Mouse (Mus musculus): Measurements from ENCODE around the gene 4930503B20Rik.

DNA sequence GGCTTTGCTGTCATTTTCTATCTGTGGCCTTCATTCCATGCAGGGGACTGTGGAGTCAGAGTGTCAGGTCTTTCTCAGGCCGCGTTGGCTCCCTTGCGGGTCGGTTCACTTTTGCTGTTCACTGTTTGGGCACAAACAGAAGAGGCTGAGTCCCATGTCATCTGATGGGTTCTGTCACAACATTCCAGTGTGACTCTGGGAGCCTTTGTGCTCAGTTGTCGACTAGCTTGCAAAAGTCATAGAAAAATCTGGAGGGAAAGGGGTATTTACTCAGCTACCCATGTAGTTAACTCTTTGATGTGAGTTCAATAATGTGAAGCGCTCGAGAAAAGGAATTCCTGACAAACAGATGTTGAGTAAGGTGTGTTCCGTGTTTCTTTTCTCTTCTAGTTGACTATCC is 54.7 kb downstream of the 4930503B20Rik start:
- TF ChIP-seq GATA1 (IDR thresholded peaks at IDR 0.05; ENCODE audit: low read length) (no peak), TAL1 (IDR thresholded peaks at IDR 0.05; ENCODE audit: low read length) (no peak)
